Mouse (Mus musculus) kidney, adult 2 months (tissue): ENCODE measurements at regions not wholly inside any gene's neighbourhood (a gene's known extent, or its start where the extent isn't known, plus 50 kb on each side); places are given as distances from the start of the nearest gene placed in this dataset.

ENCODE experiments used
- CTCF ChIP-seq: fragments of 200-500 bp; conservative IDR thresholded peaks from 2 replicates; pipeline ENCODE4 v1.5.1; 2011; ENCODE audit warnings: low read depth, mild to moderate bottlenecking, control low read depth, low read length, moderate library complexity, mixed read lengths; ENCODE audit not compliant: insufficient read depth, insufficient read length
- POLR2A ChIP-seq: fragments of 200-500 bp; IDR thresholded peaks from one replicate; pipeline ENCODE4 v1.6.1; 2011; ENCODE audit warnings: low read depth, low read length, control low read depth

GRCm38 (mm10) chr10:111579481-111579880 lies 73.4 kb downstream of the Phlda1 start:
- TF ChIP-seq CTCF (no peak), POLR2A (no peak)
